Mouse (Mus musculus) neutrophil, adult 5-6 weeks (primary cell): ENCODE measurements around the gene Tmem19. TPM values are rescaled to one million over a fixed set of nuclear protein-coding genes. Genes with fewer than 3 reads are reported as not detected.
A peak's percentile ranks its signal among the peaks of the same experiment; 100 is the strongest.

Experiments
- ATAC-seq: fragments of 151-379, 151-347 bp; 2 replicates; pipeline ENCODE4 v1.8.0; 2017; ENCODE audit warnings: mild to moderate bottlenecking, moderate TSS enrichment; ENCODE audit not compliant: insufficient number of reproducible peaks, poor library complexity, low FRiP score, severe bottlenecking; ENCODE audit errors: extremely low read depth
- total RNA-seq: library from RNA; stranded (forward); fragments of 200-1000 nt; gene quantifications from 2 replicates; pipeline ENCODE4 v1.2.3, GENCODE M21; 2017

The Tmem19 gene
- total RNA-seq, 1 experiment from 2014 or later = 19.9 TPM

DNA sequence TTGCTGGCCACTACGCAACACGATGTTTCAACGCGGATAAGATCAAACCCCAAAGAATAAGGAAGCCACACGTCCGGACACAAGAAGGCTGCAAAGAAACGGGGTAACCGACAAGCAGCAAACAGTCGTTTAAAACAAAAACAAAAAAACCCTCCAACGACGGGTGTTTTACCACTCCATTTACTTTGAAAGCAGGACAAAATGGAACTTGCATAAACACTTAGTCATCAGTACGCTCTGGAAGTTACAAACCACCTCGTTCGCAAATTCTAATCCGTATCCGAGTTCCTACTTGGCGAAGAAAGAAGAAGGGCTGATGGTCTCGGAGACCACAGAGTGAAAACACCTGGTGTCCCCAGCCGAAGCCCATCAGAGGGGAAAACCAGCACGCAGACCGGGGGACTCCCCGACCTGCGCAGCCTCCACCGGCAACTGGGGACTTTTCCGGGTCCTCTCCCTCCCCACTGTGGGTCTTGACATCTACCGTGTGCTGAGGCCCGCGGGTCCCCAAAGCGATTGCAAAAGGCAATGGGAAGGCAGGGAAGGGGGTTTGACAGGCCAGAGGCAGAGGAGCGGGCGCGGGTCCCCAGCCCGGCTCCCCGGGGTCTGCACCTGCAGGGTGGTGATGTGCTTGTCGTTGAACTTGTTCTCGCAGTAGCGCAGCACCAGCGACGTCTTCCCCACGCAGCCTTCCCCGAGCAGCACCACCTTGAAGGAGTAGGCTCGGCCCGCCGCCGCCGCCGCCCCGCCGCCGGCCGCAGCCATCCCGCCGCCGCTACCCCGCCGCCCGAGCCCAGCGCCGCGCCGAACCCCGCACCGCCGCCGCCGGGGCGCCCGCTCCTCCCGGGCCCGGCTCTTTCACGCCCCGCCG, 47.5 kb downstream of the Tmem19 start:
- peak; percentile 43 for ATAC-seq

DNA sequence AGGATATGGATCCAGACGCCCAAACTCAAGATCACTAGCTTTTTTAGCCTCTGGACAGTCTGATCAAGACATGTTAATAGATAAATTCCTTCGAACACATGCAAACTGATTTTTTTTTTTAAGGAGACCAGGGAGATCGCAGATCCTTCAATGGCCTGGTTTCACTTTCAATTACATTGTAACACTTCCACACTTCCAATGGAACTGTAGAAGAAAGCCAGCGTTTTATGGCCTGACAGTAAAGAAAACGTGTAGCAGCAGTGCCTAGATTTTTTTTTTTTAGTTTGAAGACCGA, 48.1 kb downstream of the Tmem19 start:
- ATAC-seq = no peak

DNA sequence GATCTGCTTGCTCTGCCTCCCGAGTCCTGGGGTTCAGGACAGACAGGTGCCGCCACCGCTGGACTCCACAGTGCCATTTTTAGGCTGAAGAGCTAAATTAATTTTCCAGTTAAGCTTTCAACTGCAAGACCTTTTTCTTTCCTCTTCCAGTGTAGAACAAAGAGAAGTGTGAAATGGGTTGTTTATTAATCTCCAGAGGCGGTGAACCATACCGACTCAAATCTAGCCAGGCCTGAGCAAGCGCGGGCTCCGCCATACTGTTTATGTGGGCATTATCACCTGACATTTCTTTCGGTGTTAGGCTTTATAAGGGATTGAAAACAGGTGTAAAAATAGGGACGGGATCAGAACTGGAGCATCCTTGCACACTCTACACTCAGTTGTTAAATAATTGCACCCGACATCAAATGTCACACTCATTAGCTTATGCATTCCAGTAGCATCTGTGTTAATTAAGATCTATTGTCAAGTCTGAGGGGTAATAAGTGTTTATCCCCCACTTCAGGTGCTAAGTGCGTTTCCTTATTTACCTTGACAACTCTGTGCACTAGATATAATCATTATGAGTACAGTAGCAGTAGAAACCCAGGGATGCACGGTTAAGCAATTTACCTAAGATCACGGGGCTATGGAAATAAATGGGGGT, 48.5 kb downstream of the Tmem19 start:
- no peak for ATAC-seq

DNA sequence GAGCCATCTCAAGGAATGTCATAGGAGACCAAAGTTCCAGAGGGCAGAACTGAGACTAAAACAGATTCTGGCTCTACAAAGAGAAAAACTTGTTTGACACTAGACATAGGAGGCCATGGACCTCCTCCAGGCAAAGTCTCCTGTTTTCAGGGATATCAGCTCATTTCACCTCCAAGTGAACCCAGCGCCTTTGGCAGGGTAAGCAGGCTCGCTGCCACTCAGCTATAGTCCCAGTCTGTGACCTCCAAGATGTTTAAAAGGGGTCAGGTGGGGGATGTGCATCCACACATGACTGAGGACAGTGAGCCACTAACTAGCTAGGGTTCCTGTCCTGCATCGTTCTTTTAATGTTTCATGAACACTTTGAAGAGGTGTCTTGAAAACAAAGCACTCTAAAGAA, 49.6 kb downstream of the Tmem19 start:
- no peak for ATAC-seq

DNA sequence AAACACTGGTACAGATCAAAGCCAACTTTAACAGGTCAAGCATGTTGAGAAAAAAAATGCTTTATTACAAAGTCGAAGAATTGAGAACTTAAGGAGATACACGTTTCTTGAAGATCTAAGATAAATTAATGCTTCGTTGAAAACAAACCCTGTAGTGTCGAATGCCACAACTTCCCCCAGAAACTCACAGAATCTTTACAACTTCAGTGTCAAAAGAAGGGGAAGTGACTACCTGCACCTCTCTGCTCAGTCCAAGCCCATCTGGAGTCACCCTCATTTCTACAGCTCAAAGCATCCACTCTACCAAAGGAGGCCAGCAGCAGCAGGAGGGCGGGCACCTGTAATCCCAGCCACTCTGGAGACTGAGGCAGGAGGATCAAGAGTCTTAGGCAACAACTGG, 50.1 kb downstream of the Tmem19 start:
- peak; percentile 62 for ATAC-seq

DNA sequence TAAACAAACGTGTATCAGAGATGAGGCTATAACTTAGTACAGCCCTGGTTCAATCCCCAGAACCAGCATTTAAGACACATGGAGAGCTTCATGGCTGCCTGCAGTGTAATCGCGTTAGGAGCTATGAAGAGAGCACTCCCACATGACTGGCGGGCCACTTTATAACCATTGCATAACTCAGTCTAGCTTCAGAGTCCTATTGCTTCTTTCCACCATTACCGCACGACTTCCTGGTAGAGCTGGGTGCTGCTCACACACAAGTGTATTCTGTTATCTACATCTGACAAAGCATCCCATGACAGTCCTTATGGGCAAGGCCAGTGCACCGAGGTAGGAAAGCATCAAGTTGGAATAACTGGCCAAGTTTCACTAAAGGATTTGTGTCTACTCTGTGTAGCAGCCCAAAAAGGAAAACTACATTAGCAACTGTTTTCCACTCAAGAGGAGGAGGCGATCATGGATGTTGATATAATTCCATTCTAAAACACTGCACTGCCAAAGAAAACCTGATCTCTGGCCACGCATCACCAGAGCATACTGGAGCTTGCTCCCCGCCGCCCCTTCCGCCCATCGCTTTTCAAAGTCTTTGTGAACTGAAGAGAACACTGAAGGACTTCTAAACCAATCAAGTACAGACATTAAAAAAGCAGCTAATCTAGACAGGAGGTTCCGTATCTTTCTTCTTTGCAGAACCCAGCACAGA, 50.9 kb downstream of the Tmem19 start:
- no peak for ATAC-seq

DNA sequence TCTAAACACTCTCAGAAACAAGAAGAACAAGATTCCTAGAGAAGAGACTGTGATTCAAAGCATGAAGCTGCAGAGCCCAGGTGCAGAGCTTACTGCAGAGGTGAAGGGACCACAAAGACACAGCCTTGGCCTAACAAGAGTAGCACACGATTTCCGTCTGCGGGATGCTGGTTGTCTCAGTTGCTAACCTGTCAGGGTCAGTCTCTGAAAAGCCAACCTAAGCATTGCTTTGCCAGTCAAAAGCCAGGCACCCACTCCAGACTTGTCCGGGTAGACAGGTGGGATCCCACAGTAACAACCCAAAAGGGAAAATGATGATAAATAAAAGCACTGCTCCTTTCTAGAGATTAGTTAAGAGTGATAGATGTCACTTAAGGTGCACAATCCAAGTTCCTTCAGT, 53.1 kb downstream of the Tmem19 start:
- ATAC-seq = no peak

DNA sequence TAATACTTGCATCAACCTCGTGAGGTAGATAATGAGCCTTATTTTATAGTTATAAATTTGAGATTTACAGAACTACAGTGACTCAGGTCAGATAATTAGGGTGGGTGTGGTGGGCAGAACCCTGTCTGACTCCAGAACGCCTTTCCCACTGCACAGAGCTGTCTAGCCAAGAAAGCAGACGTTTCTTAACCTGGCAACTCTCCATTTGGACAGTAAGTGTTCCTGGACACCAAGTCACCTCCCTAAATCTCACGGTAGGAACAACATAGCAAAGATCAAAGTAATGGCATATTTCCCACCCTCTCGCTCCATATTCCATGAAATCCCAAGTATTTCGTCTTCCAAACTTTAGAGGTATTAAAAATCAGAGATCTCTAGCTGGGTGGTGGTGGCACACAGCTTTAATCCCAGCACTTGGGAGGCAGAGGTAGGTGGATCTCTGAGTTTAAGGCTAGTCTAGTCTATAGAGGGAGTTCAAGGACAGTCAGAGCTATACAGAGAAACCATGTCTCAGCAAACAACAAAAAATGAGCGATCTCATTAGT, 54.9 kb downstream of the Tmem19 start:
- no peak for ATAC-seq

DNA sequence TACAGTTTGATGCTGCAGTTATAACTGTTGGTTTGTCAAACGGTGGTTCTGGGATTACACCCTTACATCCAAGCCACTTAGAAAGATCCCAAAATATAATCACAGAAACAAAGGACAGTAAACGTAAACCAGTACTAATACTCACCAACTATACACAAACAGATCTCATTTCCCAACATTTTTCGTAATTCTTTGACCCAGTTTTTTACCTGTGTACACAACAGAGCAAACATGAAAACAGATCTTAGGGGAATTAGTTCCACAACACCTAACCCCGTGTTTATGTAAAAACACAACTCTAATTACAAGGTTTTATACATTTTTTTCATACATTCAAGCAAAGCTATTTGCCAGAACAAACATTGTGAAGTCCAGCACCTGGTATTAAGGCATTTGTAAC, 63.6 kb downstream of the Tmem19 start:
- no peak for ATAC-seq

DNA sequence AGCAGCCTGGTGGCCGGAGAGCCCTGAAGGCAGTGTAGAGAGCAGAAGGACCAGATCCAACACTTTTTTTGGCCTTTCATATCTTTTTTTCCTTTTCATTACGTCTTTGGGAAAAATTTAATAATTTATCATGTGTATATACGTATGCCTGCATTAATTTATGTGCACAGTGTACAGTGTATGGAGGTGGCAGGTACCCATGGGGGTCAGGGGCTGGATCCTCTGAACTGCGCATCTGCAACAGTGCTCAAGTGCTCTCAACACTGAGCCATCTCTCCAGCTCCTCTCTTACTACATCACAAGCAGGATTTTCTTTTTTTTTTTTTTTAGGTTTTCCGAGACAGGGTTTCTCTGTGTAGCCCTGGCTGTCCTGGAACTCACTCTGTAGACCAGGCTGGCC, 64.7 kb downstream of the Tmem19 start:
- ATAC-seq = no peak

DNA sequence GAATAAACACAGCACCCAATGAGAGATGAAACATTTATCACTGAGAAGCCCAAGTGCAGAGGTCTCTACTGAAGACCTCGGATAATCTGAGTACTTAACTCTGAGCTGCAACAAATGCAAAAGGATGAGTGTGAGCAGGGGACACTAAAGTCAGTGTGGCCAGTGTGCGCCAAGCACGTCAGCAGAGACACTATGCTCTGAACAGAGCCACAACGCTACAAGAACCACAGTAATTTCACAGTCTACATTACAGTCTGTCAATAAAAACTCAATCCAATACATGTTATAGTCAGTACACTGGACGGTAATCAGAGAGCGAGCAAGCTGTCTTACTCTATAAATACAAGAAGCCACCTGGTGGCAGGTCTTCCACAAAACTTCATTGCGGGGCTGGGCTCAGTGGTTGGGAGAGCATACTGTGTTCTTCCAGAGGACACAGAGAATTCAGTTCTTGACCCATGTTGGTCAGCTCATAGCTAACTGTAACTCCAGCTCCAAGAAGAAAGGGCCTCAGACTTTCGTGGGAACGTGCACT, 65.8 kb downstream of the Tmem19 start:
- ATAC-seq = no peak

DNA sequence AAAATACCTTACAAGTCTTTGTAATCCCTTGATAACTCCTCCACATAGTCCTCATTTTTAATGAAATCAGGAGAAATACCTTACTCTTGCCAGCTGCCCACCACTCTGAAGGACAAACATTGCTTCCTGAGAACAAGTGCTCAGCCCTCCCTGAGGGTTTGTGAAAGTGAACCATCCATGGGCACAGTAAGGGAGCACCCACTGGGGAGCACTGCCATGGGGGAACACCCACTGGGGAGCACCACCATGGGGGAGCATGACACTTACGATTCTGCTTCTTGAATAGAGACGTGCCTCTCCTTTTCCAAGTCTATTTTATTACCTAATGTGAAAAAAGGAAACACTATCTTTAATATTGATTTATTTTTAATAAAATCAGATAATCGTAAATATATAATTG, 67.1 kb downstream of the Tmem19 start:
- no peak for ATAC-seq

DNA sequence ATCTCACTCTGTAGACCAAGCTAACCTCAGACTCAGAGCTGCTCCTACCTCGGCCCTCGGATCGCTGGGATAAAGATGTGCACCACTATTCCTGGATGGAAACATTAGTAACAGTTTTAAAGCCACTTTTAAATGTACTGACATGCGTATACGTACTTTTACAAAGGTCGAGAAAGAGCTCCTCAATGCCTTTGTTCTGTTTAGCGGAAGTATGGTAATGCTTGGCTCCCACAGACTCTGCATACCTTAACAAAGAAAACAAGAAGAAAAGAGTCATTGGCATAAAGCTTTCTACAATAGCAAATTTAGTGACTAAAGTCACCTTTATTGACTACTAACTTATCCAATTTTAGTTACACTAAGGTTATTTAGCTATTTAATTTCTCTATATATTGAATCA, 67.6 kb downstream of the Tmem19 start:
- no peak for ATAC-seq

DNA sequence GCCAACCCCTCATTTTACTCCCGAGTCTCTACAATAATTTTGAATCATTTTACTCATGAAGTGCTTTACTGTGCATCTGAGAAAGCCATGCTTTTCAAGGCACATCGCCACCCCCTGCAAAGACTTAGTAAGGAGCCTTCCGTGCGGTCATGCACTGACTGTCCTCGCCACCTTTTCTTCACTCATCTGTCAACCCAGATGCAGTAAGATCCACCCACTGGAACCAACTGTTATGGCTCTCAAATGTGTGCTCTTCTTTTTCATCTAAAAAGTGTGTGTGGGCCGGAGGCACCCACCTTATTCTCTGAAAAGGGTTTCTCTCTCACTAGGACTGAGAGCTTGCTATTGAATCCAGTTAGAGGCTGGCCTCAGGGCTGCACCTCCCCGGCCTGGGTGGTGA, 68.4 kb downstream of the Tmem19 start:
- ATAC-seq = no peak

DNA sequence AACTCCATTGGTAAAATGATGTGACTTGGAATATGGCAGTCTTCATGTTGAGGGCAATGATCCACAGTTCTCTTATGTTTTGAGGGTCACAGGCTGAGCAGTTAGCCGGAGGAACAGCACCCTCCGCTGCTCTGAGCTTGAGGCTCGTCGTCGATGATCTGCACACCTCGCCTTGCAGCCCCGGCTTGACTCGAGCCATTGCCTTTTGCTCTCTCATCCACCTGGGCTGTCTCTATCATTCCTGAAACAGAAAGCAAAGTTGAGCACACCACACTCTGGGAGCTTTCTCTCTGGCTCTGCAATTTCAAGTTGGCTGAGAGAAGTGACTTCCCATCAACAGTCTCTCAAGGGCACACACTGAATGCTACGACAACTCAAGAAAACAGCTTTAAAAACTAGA, 71.6 kb downstream of the Tmem19 start:
- no peak for ATAC-seq

Other genes starting within 250 kb of the Tmem19 start
- not detected in 2 replicates for gene Tph2, start 177.5 kb downstream of the Tmem19 start, total RNA-seq
- 113 and 149 TPM in 2 replicates for gene Tbc1d15, start 111.0 kb downstream of the Tmem19 start, total RNA-seq
- gene Rab21, start 46.9 kb downstream of the Tmem19 start, total RNA-seq = 90.6 and 92.8 TPM in 2 replicates
- gene Thap2, start 21.9 kb upstream of the Tmem19 start, total RNA-seq = 8.1 and 8.7 TPM in 2 replicates
- gene Zfc3h1, start 22.5 kb upstream of the Tmem19 start, total RNA-seq = 116 and 127 TPM in 2 replicates
- gene A930009A15Rik, start 207.5 kb upstream of the Tmem19 start, total RNA-seq = not detected in 2 replicates
- gene Lgr5, start 225.3 kb upstream of the Tmem19 start, total RNA-seq = 0.70 and 1.6 TPM in 2 replicates